Mouse (Mus musculus) thymus, postnatal 0 days (tissue): ENCODE results near the gene Spdya. TPM values are rescaled to one million over a fixed set of nuclear protein-coding genes. Genes with fewer than 3 reads are reported as not detected.
"Not testable (repeated sequence)": the region's sequence is repeated elsewhere in the genome, so short reads cannot be mapped to it uniquely, and the experiment has no call there.

Source experiments
- DNase-seq: peaks from one replicate; pipeline ENCODE4 v3.0.0-alpha.2; 2015; ENCODE audit warnings: low spot score
- polyA plus RNA-seq: library from polyadenylated mRNA; unstranded; fragments of >200 nt; fragmentation: Nextera tagmentation; extraction: Ambion mirVana; gene quantifications from 2 replicates; pipeline ENCODE4 v1.2.1, GENCODE M21; 2015

The Spdya gene
- polyA plus RNA-seq, 1 experiment from 2014 or later = 0.27 TPM

- no peak for DNase-seq
Observed at GRCm38 (mm10) chr17:71631806-71632205, 79.9 kb downstream of the Spdya start.

GRCm38 (mm10) chr17:71633350-71633749 is 81.5 kb downstream of the Spdya start:
- no peak for DNase-seq

GRCm38 (mm10) chr17:71636786-71637185 is 84.9 kb downstream of the Spdya start:
- DNase-seq = no peak

GRCm38 (mm10) chr17:71637750-71638265 is 85.9 kb downstream of the Spdya start:
- no peak for DNase-seq

GRCm38 (mm10) chr17:71639056-71639455 is 87.2 kb downstream of the Spdya start:
- not testable (repeated sequence) for DNase-seq

Other genes starting within 250 kb of the Spdya start
- gene Emilin2, start 240.1 kb upstream of the Spdya start, polyA plus RNA-seq = 3.2 TPM in 2 replicates
- gene Gm4707, start 92.1 kb upstream of the Spdya start, polyA plus RNA-seq = 0.91 and 2.8 TPM in 2 replicates
- gene Smchd1, start 76.7 kb upstream of the Spdya start, polyA plus RNA-seq = 66.3 and 75.3 TPM in 2 replicates
- 56.9 and 60.6 TPM in 2 replicates for gene Ndc80, start 25.2 kb upstream of the Spdya start, polyA plus RNA-seq
- 75.4 and 75.6 TPM in 2 replicates for gene Wdr43, start 63.8 kb downstream of the Spdya start, polyA plus RNA-seq
- 0.53 and 0.62 TPM in 2 replicates for gene Togaram2, start 121.2 kb downstream of the Spdya start, polyA plus RNA-seq
- gene Pcare, start 200.8 kb downstream of the Spdya start, polyA plus RNA-seq = not detected in 2 replicates
- gene Clip4, start 216.4 kb downstream of the Spdya start, polyA plus RNA-seq = 30.4 and 32.5 TPM in 2 replicates